10 mouse cellular contexts compared by ENCODE assay signal in the genomic region with DNA sequence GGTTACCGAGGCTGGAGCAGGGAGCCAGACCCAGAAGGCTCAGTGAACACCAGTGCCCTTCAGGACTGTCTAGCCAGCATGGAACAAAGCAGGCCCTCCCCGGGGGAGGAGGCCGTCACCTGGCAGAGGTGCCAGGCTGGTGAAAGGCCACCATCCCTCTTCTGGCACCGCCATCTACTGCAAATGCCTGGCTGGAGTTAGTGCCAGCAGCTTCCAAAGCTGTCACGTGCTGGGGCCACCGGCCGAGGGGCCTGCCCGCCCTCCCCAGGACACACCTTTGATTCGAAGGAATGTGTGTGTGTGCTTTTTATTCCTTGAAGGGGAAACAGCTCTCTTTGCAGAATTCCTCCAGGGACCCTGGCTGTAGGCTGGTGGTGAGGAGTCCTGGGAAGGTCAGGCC. TPM values are rescaled to one million over a fixed set of nuclear protein-coding genes. Genes with fewer than 3 reads are reported as not detected.
DNase-seq lines count a peak whose midpoint lies in the region; ATAC-seq and TF ChIP-seq lines count a peak whose summit lies in the region.
"Had no signal": no experiment of that assay in that cellular context is flagged by ENCODE, and none has a peak within 500 bp of the region (broad histone marks: within the 10 kb centered on the region; RNA-seq: fewer than 3 reads in every experiment).

No protein-coding gene starts in this region.

- 38% methylated on average over 9 of the region's 9 CpGs for WGBS in kidney, postnatal 0 days
- WGBS in embryonic facial prominence, embryonic 10.5 days, result 79% methylated on average over 9 of the region's 9 CpGs

- no peaks in the 10 kb centered on the region for H3K9me3 ChIP-seq in kidney, postnatal 0 days (replicated peaks; ENCODE audit: low read length)
- H3K9me3 ChIP-seq in embryonic facial prominence, embryonic 10.5 days, result no peaks in the 10 kb centered on the region
- H3K9me3 ChIP-seq: neural tube, embryonic 13.5 days had no signal

- ATAC-seq in kidney, postnatal 0 days (replicated peaks; ENCODE audit: low FRiP score, low read depth), result peak; percentile 74; the same call in 1 of the 2 replicates

- H3K27ac ChIP-seq in kidney, postnatal 0 days, result peak overlapping the region; percentile 83
- H3K27ac ChIP-seq in embryonic facial prominence, embryonic 10.5 days (replicated peaks), result no peak overlapping the region
- H3K27ac ChIP-seq: neural tube, embryonic 13.5 days had no signal

- H3K4me1 ChIP-seq in kidney, postnatal 0 days (replicated peaks; ENCODE audit: insufficient read depth, low read length), result peaks cover 4% of the 10 kb centered on the region; the same call in 1 of the 2 replicates
- peaks cover 6% of the 10 kb centered on the region for H3K4me1 ChIP-seq in embryonic facial prominence, embryonic 10.5 days
- H3K4me1 ChIP-seq: neural tube, embryonic 13.5 days had no signal

- peak; percentile 52 to 53 for DNase-seq in heart, adult 9 months (ENCODE audit: low spot score in 2 of 2)
- DNase-seq in heart, adult 8-10 months (ENCODE audit: low spot score), result no peak
- peak; percentile 36 for DNase-seq in heart, postnatal 4 days
- DNase-seq in kidney, postnatal 0 days (ENCODE audit: low spot score), result peak; percentile 65
- peak; percentile 65 for DNase-seq in lung, postnatal 36 days
- no peak for DNase-seq in embryonic facial prominence, embryonic 10.5 days (ENCODE audit: low spot score)
- DNase-seq in gastrocnemius, postnatal 4 days (ENCODE audit: low spot score in 2 of 2), result no peak
- DNase-seq: thymus, adult 18-20 months had no signal

- no peak overlapping the region for H3K4me3 ChIP-seq in kidney, postnatal 0 days (replicated peaks; ENCODE audit: low read depth, low read length)
- no peak overlapping the region for H3K4me3 ChIP-seq in embryonic facial prominence, embryonic 10.5 days
- H3K4me3 ChIP-seq: neural tube, embryonic 13.5 days had no signal

- no peak for TF ChIP-seq CTCF in kidney, postnatal 0 days (IDR thresholded peaks at IDR 0.05; ENCODE audit: low read depth)

- H3K9ac ChIP-seq in kidney, postnatal 0 days (ENCODE audit: low read depth, low read length), result no peak overlapping the region
- H3K9ac ChIP-seq: neural tube, embryonic 13.5 days had no signal

- no peak overlapping the region for H3K4me2 ChIP-seq in kidney, postnatal 0 days (ENCODE audit: low read length)
- H3K4me2 ChIP-seq: midbrain, embryonic 11.5 days; neural tube, embryonic 13.5 days had no signal

- no peaks in the 10 kb centered on the region for H3K36me3 ChIP-seq in kidney, postnatal 0 days (ENCODE audit: insufficient read depth, low read length)
- H3K36me3 ChIP-seq in embryonic facial prominence, embryonic 10.5 days (replicated peaks), result no peaks in the 10 kb centered on the region
- H3K36me3 ChIP-seq: neural tube, embryonic 13.5 days had no signal

- no peaks in the 10 kb centered on the region for H3K27me3 ChIP-seq in kidney, postnatal 0 days (ENCODE audit: insufficient read depth, low read length)
- no peaks in the 10 kb centered on the region; the same call in 1 of the 2 replicates for H3K27me3 ChIP-seq in embryonic facial prominence, embryonic 10.5 days (replicated peaks; ENCODE audit: low read depth, poor library complexity, severe bottlenecking)

RNA-seq across cellular contexts. Expression of gene 1810010D01Rik, which starts 23.7 kb away (rescaled TPM):
- 1 to 10 TPM in 1 of 4 experiments, not detected in 3; 1.1 TPM for total RNA-seq in heart, adult 8-10 months (2022)
- under 1 TPM in 1 of 2 experiments, not detected in 1; 0.31 TPM for total RNA-seq in heart, postnatal 4 days (2021)
- not detected in 2 replicates for polyA plus RNA-seq in kidney, postnatal 0 days (2015; fragmentation: Nextera tagmentation; extraction: Ambion mirVana)
- polyA plus RNA-seq in embryonic facial prominence, embryonic 10.5 days (2016; fragmentation: Nextera tagmentation; extraction: Ambion mirVana), result 0.72 TPM in 1 of 2 replicates, not detected in the other
- total RNA-seq in gastrocnemius, postnatal 4 days (2021), result under 1 TPM in 1 of 2 experiments, not detected in 1; 0.31 TPM
- polyA plus RNA-seq: neural tube, embryonic 13.5 days had no signal

RNA-seq across cellular contexts. Expression of gene Tpcn2, which starts 52.2 kb away (rescaled TPM):
- 1 to 10 TPM; 1.7 to 4.7 (median 2.5) TPM for total RNA-seq in heart, adult 8-10 months (2022)
- 1 to 10 TPM; 7.0 to 9.8 TPM for total RNA-seq in heart, postnatal 4 days (2021)
- polyA plus RNA-seq in kidney, postnatal 0 days (2015; fragmentation: Nextera tagmentation; extraction: Ambion mirVana), result 7.7 and 8.7 TPM in 2 replicates
- 6.5 TPM in 2 replicates for polyA plus RNA-seq in embryonic facial prominence, embryonic 10.5 days (2016; fragmentation: Nextera tagmentation; extraction: Ambion mirVana)
- 10 to 100 TPM in 1 of 2 experiments, 1 to 10 TPM in 1; 9.4 to 11.7 TPM for total RNA-seq in gastrocnemius, postnatal 4 days (2021)

Comparison
In these comparisons a context has a peak if more than half of its experiments do, and no peak if none do; other contexts are left out.
1. DNase-seq: peak in heart, adult 9 months (2 of 2), heart, postnatal 4 days (single experiment), kidney, postnatal 0 days (single experiment) and lung, postnatal 36 days (single experiment); none in heart, adult 8-10 months (single experiment), embryonic facial prominence, embryonic 10.5 days (single experiment) and gastrocnemius, postnatal 4 days (0 of 2).